Mouse (Mus musculus): ENCODE data around the gene Lin7a.

DNA sequence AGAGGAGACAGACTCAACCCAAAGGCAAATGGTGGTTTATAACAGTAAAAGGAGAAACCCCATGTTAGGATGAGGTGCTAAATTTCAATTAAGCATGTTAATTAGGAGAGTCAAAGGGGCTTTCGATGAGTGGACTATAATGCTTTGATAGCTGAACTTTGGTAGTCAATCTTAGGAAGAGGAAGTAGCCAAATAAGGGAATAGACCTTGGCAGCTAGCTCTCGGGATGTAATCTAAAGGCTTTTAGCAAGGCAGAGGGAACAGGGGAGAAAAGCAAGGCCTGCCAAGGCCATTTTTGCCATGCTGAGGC is 26.0 kb upstream of the Lin7a start:
- no peak for TF ChIP-seq CTCF (IDR thresholded peaks at IDR 0.05; ENCODE audit: low read depth)
- TF ChIP-seq EP300 (optimal IDR thresholded peaks at IDR 0.05), result no peak
